Mouse (Mus musculus) cerebellum, adult 2 months (tissue): Measurements from ENCODE around the gene Sox8.

Source experiments
- CTCF ChIP-seq: fragments of 200-500 bp; IDR thresholded peaks from 2 replicates; pipeline ENCODE4 v1.5.1; 2011; ENCODE audit warnings: low read depth, mild to moderate bottlenecking, control low read depth, low read length, moderate library complexity, borderline replicate concordance; ENCODE audit not compliant: insufficient read depth
- POLR2A ChIP-seq: fragments of 200-500 bp; IDR thresholded peaks from 2 replicates; pipeline ENCODE4 v1.6.1; 2011; ENCODE audit warnings: low read length, control low read depth, borderline replicate concordance; ENCODE audit not compliant: insufficient read depth

DNA sequence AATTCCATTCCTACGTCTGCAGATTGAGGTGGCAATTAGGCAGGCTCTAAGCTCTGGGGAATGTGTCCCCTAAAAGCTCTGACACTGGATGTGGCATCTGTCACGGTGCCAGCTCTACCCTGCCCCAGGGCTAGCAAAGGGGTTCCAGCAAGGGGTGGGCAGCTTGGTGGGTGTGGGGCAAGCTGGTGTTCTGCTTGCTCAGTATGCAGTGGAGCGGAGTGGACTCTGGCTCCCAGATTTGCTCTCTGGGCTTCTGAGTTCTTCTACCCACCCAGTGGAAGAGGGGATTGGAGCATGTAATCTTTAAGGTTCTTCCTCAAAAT is 39.0 kb upstream of the Sox8 start:
- TF ChIP-seq POLR2A (no peak), CTCF (no peak)
